Mouse (Mus musculus): ENCODE data around the gene Olfr868. TPM values are rescaled to one million over a fixed set of nuclear protein-coding genes. Genes with fewer than 3 reads are reported as not detected.

The Olfr868 gene
- total and polyA plus RNA-seq, 2 experiments, result not detected

DNA sequence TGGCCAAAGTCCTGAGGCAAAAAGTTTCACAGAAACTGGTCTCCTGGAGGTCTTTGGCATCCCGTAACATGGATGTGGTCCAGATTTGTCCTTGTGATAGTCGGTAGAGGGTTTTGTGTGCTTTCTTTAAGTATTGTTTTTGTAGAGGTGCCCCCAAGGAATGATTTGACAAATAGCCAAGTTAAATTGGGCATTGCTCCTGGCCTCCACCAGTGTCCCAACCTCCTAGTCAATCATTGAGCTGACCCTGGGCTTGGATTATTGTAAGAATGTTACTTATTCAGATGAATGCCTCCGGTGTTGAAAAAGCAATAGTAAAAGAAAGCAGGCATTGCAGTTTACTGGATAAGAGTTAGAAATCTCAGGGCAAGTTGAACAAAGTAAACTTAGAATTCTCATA lies 51.3 kb downstream of the Olfr868 start:
- H3K79me2 ChIP-seq (ENCODE audit: control insufficient read depth, insufficient read depth, low read length), result no peaks in the 10 kb centered on the region
- no peaks in the 10 kb centered on the region for H3K36me3 ChIP-seq (ENCODE audit: control insufficient read depth, insufficient read depth, low read length)
- TF ChIP-seq CTCF (IDR thresholded peaks at IDR 0.05; ENCODE audit: low read depth, low read length) (no peak), POLR2A (IDR thresholded peaks at IDR 0.05; ENCODE audit: extremely low read depth, insufficient read depth, low read length) (no peak)
- peak; percentile 1 for DNase-seq (ENCODE audit: extremely low read depth, low read depth, low spot score)
- 80% methylated on average over 3 of the region's 3 CpGs for WGBS
- no peaks in the 10 kb centered on the region for H3K27me3 ChIP-seq (ENCODE audit: control insufficient read depth, insufficient read depth, low read length)
- no peaks in the 10 kb centered on the region for H3K4me1 ChIP-seq (ENCODE audit: control insufficient read depth, insufficient read depth, low read length)
- no peak overlapping the region for H3K4me3 ChIP-seq (ENCODE audit: insufficient read depth, low read depth, low read length)
- H3K27ac ChIP-seq (replicated peaks; ENCODE audit: insufficient read depth, low read depth, low read length), result no peak overlapping the region
- H3K9ac ChIP-seq (ENCODE audit: low read depth, low read length), result no peak overlapping the region

Other genes with a start within 250 kb of the Olfr868 start
- not detected in 2 replicates for gene Olfr860, start 248.9 kb upstream of the Olfr868 start, total RNA-seq (2014; rRNA removed)
- gene Olfr860, start 248.9 kb upstream of the Olfr868 start, polyA plus RNA-seq (2012; rRNA removed), result not detected in 2 replicates
- not detected in 2 replicates for gene Olfr862, start 210.6 kb upstream of the Olfr868 start, total RNA-seq (2014; rRNA removed)
- not detected in 2 replicates for gene Olfr862, start 210.6 kb upstream of the Olfr868 start, polyA plus RNA-seq (2012; rRNA removed)
- gene Olfr77, start 181.8 kb upstream of the Olfr868 start, total RNA-seq (2014; rRNA removed), result not detected in 2 replicates
- not detected in 2 replicates for gene Olfr77, start 181.8 kb upstream of the Olfr868 start, polyA plus RNA-seq (2012; rRNA removed)
- not detected in 2 replicates for gene Olfr866, start 70.6 kb upstream of the Olfr868 start, total RNA-seq (2014; rRNA removed)
- not detected in 2 replicates for gene Olfr866, start 70.6 kb upstream of the Olfr868 start, polyA plus RNA-seq (2012; rRNA removed)
- gene Olfr867, start 41.1 kb upstream of the Olfr868 start, total RNA-seq (2014; rRNA removed), result not detected in 2 replicates
- gene Olfr867, start 41.1 kb upstream of the Olfr868 start, polyA plus RNA-seq (2012; rRNA removed), result not detected in 2 replicates
- not detected in 2 replicates for gene Olfr869, start 30.4 kb downstream of the Olfr868 start, total RNA-seq (2014; rRNA removed)
- not detected in 2 replicates for gene Olfr869, start 30.4 kb downstream of the Olfr868 start, polyA plus RNA-seq (2012; rRNA removed)
- gene Olfr870, start 75.4 kb downstream of the Olfr868 start, total RNA-seq (2014; rRNA removed), result not detected in 2 replicates
- gene Olfr870, start 75.4 kb downstream of the Olfr868 start, polyA plus RNA-seq (2012; rRNA removed), result not detected in 2 replicates
- gene Olfr871, start 113.6 kb downstream of the Olfr868 start, total RNA-seq (2014; rRNA removed), result not detected in 2 replicates
- gene Olfr871, start 113.6 kb downstream of the Olfr868 start, polyA plus RNA-seq (2012; rRNA removed), result not detected in 2 replicates
- gene Olfr872, start 138.5 kb downstream of the Olfr868 start, total RNA-seq (2014; rRNA removed), result not detected in 2 replicates
- gene Olfr872, start 138.5 kb downstream of the Olfr868 start, polyA plus RNA-seq (2012; rRNA removed), result not detected in 2 replicates
- not detected in 2 replicates for gene Olfr39, start 183.7 kb downstream of the Olfr868 start, total RNA-seq (2014; rRNA removed)
- gene Olfr39, start 183.7 kb downstream of the Olfr868 start, polyA plus RNA-seq (2012; rRNA removed), result not detected in 2 replicates
- gene Olfr873, start 199.9 kb downstream of the Olfr868 start, total RNA-seq (2014; rRNA removed), result not detected in 2 replicates
- not detected in 2 replicates for gene Olfr873, start 199.9 kb downstream of the Olfr868 start, polyA plus RNA-seq (2012; rRNA removed)
- not detected in 2 replicates for gene Olfr18, start 237.5 kb downstream of the Olfr868 start, total RNA-seq (2014; rRNA removed)
- not detected in 2 replicates for gene Olfr18, start 237.5 kb downstream of the Olfr868 start, polyA plus RNA-seq (2012; rRNA removed)

Data from liver, adult 2 months (tissue).